Mouse (Mus musculus): ENCODE data around the gene 1700011L22Rik.

- TF ChIP-seq POLR2A (IDR thresholded peaks at IDR 0.05; ENCODE audit: borderline replicate concordance, control insufficient read depth, low read depth, low read length), result no peak
- no peak for TF ChIP-seq CTCF (IDR thresholded peaks at IDR 0.05; ENCODE audit: control insufficient read depth, insufficient read depth, low read length)
These were observed 21.2 kb downstream of the 1700011L22Rik start for GRCm38 (mm10) chr8:79227194-79227593.
